Mouse (Mus musculus): Measurements from ENCODE around the gene Frmd4b. TPM values are rescaled to one million over a fixed set of nuclear protein-coding genes. Genes with fewer than 3 reads are reported as not detected.

The Frmd4b gene
- polyA plus RNA-seq, 2 experiments: 5.7 to 6.4 TPM

- Histone ChIP-seq H3K27ac (no peak overlapping the region), H3K9me3 (ENCODE audit: control insufficient read depth, low read length) (no peaks in the 10 kb centered on the region), H3K4me3 (ENCODE audit: insufficient read depth in 1 of 2, low read depth in 2 of 2, low read length in 2 of 2) (no peak overlapping the region), H3K4me2 (ENCODE audit: low read depth) (no peak overlapping the region), H3K27me3 (ENCODE audit: control insufficient read depth, insufficient read depth, low read length) (no peaks in the 10 kb centered on the region), H3K36me3 (replicated peaks; ENCODE audit: control insufficient read depth, insufficient read depth, low read depth) (no peaks in the 10 kb centered on the region), H3K9ac (replicated peaks) (no peak overlapping the region), H3K4me1 (replicated peaks; ENCODE audit: control insufficient read depth in 2 of 2, insufficient read depth in 2 of 2, low read length in 1 of 2) (no peaks in the 10 kb centered on the region)
- ATAC-seq (ENCODE audit: insufficient read depth): no peak
- WGBS (ENCODE audit: insufficient replicate concordance): 71% methylated on average over 6 of the region's 6 CpGs
- no peak for DNase-seq (ENCODE audit: low read depth in 3 of 3, low spot score in 3 of 3)
- TF ChIP-seq EP300 (IDR thresholded peaks at IDR 0.05; ENCODE audit: low read depth): no peak
- TF ChIP-seq CTCF (IDR thresholded peaks at IDR 0.05; ENCODE audit: low read depth): no peak
These were observed 230.0 kb downstream of the Frmd4b start for GRCm38 (mm10) chr6:97387388-97387787.

GRCm38 (mm10) chr6:97384918-97385317 lies 232.4 kb downstream of the Frmd4b start:
- no peaks in the 10 kb centered on the region for H3K9me3 ChIP-seq (ENCODE audit: control insufficient read depth, low read length)
- H3K4me1 ChIP-seq (replicated peaks; ENCODE audit: control insufficient read depth in 2 of 2, insufficient read depth in 2 of 2, low read length in 1 of 2): no peaks in the 10 kb centered on the region
- no peak overlapping the region for H3K9ac ChIP-seq (replicated peaks)
- no peak overlapping the region for H3K27ac ChIP-seq
- H3K36me3 ChIP-seq (replicated peaks; ENCODE audit: control insufficient read depth, insufficient read depth, low read depth): no peaks in the 10 kb centered on the region
- DNase-seq (ENCODE audit: low read depth in 3 of 3, low spot score in 3 of 3) (no peak), ATAC-seq (ENCODE audit: insufficient read depth) (no peak)
- WGBS (ENCODE audit: insufficient replicate concordance): 48% methylated on average over 5 of the region's 5 CpGs
- H3K27me3 ChIP-seq (ENCODE audit: control insufficient read depth, insufficient read depth, low read length): no peaks in the 10 kb centered on the region
- H3K4me2 ChIP-seq (ENCODE audit: low read depth): no peak overlapping the region
- TF ChIP-seq EP300 (IDR thresholded peaks at IDR 0.05; ENCODE audit: low read depth) (no peak), CTCF (IDR thresholded peaks at IDR 0.05; ENCODE audit: low read depth) (no peak)
- H3K4me3 ChIP-seq (ENCODE audit: insufficient read depth in 1 of 2, low read depth in 2 of 2, low read length in 2 of 2): no peak overlapping the region

DNA sequence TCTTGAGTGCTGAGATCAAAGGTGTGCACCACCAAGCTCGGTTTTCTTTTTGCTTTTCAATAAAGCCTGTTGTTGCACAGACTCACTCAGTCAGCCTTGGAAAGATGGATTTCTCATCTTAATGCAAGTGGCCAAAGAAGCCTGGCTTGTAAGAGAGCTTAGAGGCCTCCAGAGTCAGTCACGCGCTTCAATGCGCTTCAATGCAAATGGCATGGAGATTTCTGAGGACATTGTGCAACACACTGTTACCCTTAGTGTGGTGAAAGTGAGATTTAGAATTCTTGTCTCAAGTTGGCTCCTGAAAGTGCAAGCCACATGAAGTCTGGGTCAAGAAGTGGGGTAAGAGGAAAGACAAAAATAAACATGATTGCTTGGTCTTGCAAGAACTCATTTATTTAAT lies 236.1 kb downstream of the Frmd4b start:
- Histone ChIP-seq H3K27ac (no peak overlapping the region), H3K9ac (replicated peaks) (no peak overlapping the region), H3K4me3 (ENCODE audit: insufficient read depth in 1 of 2, low read depth in 2 of 2, low read length in 2 of 2) (no peak overlapping the region), H3K9me3 (ENCODE audit: control insufficient read depth, low read length) (no peaks in the 10 kb centered on the region), H3K4me2 (ENCODE audit: low read depth) (no peak overlapping the region), H3K36me3 (replicated peaks; ENCODE audit: control insufficient read depth, insufficient read depth, low read depth) (no peaks in the 10 kb centered on the region), H3K4me1 (replicated peaks; ENCODE audit: control insufficient read depth in 2 of 2, insufficient read depth in 2 of 2, low read length in 1 of 2) (no peaks in the 10 kb centered on the region), H3K27me3 (ENCODE audit: control insufficient read depth, insufficient read depth, low read length) (no peaks in the 10 kb centered on the region)
- ATAC-seq (ENCODE audit: insufficient read depth): no peak
- TF ChIP-seq EP300 (IDR thresholded peaks at IDR 0.05; ENCODE audit: low read depth) (no peak), CTCF (IDR thresholded peaks at IDR 0.05; ENCODE audit: low read depth) (no peak)
- DNase-seq (ENCODE audit: low read depth in 3 of 3, low spot score in 3 of 3): no peak
- 67% methylated on average over 4 of the region's 4 CpGs for WGBS (ENCODE audit: insufficient replicate concordance)

DNA sequence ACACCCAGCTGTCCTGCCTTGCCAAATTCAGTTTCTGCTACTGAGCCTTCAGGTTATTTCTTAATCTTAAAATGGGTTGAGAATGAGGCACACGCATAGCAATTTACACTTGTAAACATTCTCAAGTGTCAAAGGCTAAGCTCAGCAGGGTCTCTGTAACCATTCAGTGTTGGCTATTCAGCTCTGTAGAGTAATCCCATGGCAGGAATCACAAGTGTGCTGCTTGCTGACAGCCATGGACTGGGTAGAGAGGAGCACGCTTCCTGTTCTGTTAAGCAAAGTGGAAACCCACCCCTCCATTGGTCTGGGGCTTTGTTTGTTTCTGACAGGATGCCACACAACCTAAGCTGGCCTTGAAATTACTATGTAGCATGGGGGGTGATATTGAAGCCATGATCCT lies 246.4 kb downstream of the Frmd4b start:
- TF ChIP-seq CTCF (IDR thresholded peaks at IDR 0.05; ENCODE audit: low read depth): no peak
- no peak for TF ChIP-seq EP300 (IDR thresholded peaks at IDR 0.05; ENCODE audit: low read depth)
- Histone ChIP-seq H3K9me3 (ENCODE audit: control insufficient read depth, low read length) (no peaks in the 10 kb centered on the region), H3K4me3 (ENCODE audit: insufficient read depth in 1 of 2, low read depth in 2 of 2, low read length in 2 of 2) (no peak overlapping the region), H3K36me3 (replicated peaks; ENCODE audit: control insufficient read depth, insufficient read depth, low read depth) (no peaks in the 10 kb centered on the region), H3K27ac (no peak overlapping the region), H3K4me1 (replicated peaks; ENCODE audit: control insufficient read depth in 2 of 2, insufficient read depth in 2 of 2, low read length in 1 of 2) (no peaks in the 10 kb centered on the region), H3K4me2 (ENCODE audit: low read depth) (no peak overlapping the region), H3K27me3 (ENCODE audit: control insufficient read depth, insufficient read depth, low read length) (no peaks in the 10 kb centered on the region), H3K9ac (replicated peaks) (no peak overlapping the region)
- no peak for ATAC-seq (ENCODE audit: insufficient read depth)
- 58% methylated on average over 2 of the region's 2 CpGs for WGBS (ENCODE audit: insufficient replicate concordance)
- no peak for DNase-seq (ENCODE audit: low read depth in 3 of 3, low spot score in 3 of 3)

GRCm38 (mm10) chr6:97370460-97370859 lies 246.9 kb downstream of the Frmd4b start:
- DNase-seq (ENCODE audit: low read depth in 3 of 3, low spot score in 3 of 3) (no peak), ATAC-seq (ENCODE audit: insufficient read depth) (no peak)
- H3K4me2 ChIP-seq (ENCODE audit: low read depth): no peak overlapping the region
- no peak overlapping the region for H3K4me3 ChIP-seq (ENCODE audit: insufficient read depth in 1 of 2, low read depth in 2 of 2, low read length in 2 of 2)
- WGBS (ENCODE audit: insufficient replicate concordance): 34% methylated on average over 1 of the region's 1 CpGs
- no peak overlapping the region for H3K27ac ChIP-seq
- no peaks in the 10 kb centered on the region for H3K27me3 ChIP-seq (ENCODE audit: control insufficient read depth, insufficient read depth, low read length)
- no peaks in the 10 kb centered on the region for H3K4me1 ChIP-seq (replicated peaks; ENCODE audit: control insufficient read depth in 2 of 2, insufficient read depth in 2 of 2, low read length in 1 of 2)
- no peaks in the 10 kb centered on the region for H3K9me3 ChIP-seq (ENCODE audit: control insufficient read depth, low read length)
- no peaks in the 10 kb centered on the region for H3K36me3 ChIP-seq (replicated peaks; ENCODE audit: control insufficient read depth, insufficient read depth, low read depth)
- H3K9ac ChIP-seq (replicated peaks): no peak overlapping the region
- TF ChIP-seq EP300 (IDR thresholded peaks at IDR 0.05; ENCODE audit: low read depth) (no peak), CTCF (IDR thresholded peaks at IDR 0.05; ENCODE audit: low read depth) (no peak)

Data from liver, embryonic 14.5 days (tissue).